Mouse (Mus musculus): ENCODE results near the gene Ankef1. TPM values are rescaled to one million over a fixed set of nuclear protein-coding genes. Genes with fewer than 3 reads are reported as not detected.
A peak's percentile ranks its signal among the peaks of the same experiment; 100 is the strongest.

Ankef1 gene
- total RNA-seq, 2 experiments from 2014 or later = 1.6 to 2.9 TPM

GRCm38 (mm10) chr2:136515501-136515900 is 13.8 kb downstream of the Ankef1 start:
- no peak for DNase-seq (ENCODE audit: low spot score in 2 of 2)
- H3K27ac ChIP-seq = no peak overlapping the region

GRCm38 (mm10) chr2:136528937-136529336 is 27.2 kb downstream of the Ankef1 start:
- no peak overlapping the region for H3K4me3 ChIP-seq
- no peak for DNase-seq (ENCODE audit: low spot score in 2 of 2)
- H3K27ac ChIP-seq = no peak overlapping the region
- TF ChIP-seq CTCF (conservative IDR thresholded peaks at IDR 0.05) = no peak

More at GRCm38 (mm10) chr2:136515501-136515900, 13.8 kb downstream of the Ankef1 start:
- TF ChIP-seq CTCF (conservative IDR thresholded peaks at IDR 0.05) = no peak
- H3K4me3 ChIP-seq = no peak overlapping the region

- Histone ChIP-seq H3K4me3 (peak overlapping the region; percentile 60), H3K27ac (peak overlapping the region; percentile 74)
- peak; percentile 90 to 91 for DNase-seq (ENCODE audit: low spot score in 2 of 2)
- no peak for TF ChIP-seq CTCF (conservative IDR thresholded peaks at IDR 0.05)
These were observed 30.3 kb downstream of the Ankef1 start for GRCm38 (mm10) chr2:136532033-136532432.

GRCm38 (mm10) chr2:136558020-136558419 is 56.3 kb downstream of the Ankef1 start:
- H3K27ac ChIP-seq = no peak overlapping the region
- no peak overlapping the region for H3K4me3 ChIP-seq
- peak; percentile 52 for TF ChIP-seq CTCF (conservative IDR thresholded peaks at IDR 0.05)
- no peak for DNase-seq (ENCODE audit: low spot score in 2 of 2)

- H3K27ac ChIP-seq = no peak overlapping the region
- DNase-seq (ENCODE audit: low spot score in 2 of 2) = no peak
- no peak for TF ChIP-seq CTCF (conservative IDR thresholded peaks at IDR 0.05)
- H3K4me3 ChIP-seq = no peak overlapping the region
These were observed 60.6 kb downstream of the Ankef1 start for GRCm38 (mm10) chr2:136562336-136562735.

- Histone ChIP-seq H3K4me3 (no peak overlapping the region), H3K27ac (no peak overlapping the region)
- DNase-seq (ENCODE audit: low spot score in 2 of 2) = no peak
- TF ChIP-seq CTCF (conservative IDR thresholded peaks at IDR 0.05) = no peak
These were observed 69.1 kb downstream of the Ankef1 start for GRCm38 (mm10) chr2:136570856-136571255.

- Histone ChIP-seq H3K27ac (no peak overlapping the region), H3K4me3 (no peak overlapping the region)
- DNase-seq (ENCODE audit: low spot score in 2 of 2) = no peak
- TF ChIP-seq CTCF (conservative IDR thresholded peaks at IDR 0.05) = no peak
These were observed 81.1 kb downstream of the Ankef1 start for GRCm38 (mm10) chr2:136582762-136583161.

- DNase-seq (ENCODE audit: low spot score in 2 of 2) = no peak
- no peak overlapping the region for H3K4me3 ChIP-seq
- no peak for TF ChIP-seq CTCF (conservative IDR thresholded peaks at IDR 0.05)
- no peak overlapping the region for H3K27ac ChIP-seq
These were observed 87.1 kb downstream of the Ankef1 start for GRCm38 (mm10) chr2:136588811-136589210.

GRCm38 (mm10) chr2:136596451-136596850 is 94.7 kb downstream of the Ankef1 start:
- DNase-seq (ENCODE audit: low spot score in 2 of 2) = peak; percentile 47 to 79
- TF ChIP-seq CTCF (conservative IDR thresholded peaks at IDR 0.05) = peak; percentile 95
- Histone ChIP-seq H3K4me3 (no peak overlapping the region), H3K27ac (peak overlapping the region; percentile 36; the same call in 1 of the 2 replicates)

GRCm38 (mm10) chr2:136598743-136599142 is 97.0 kb downstream of the Ankef1 start:
- DNase-seq (ENCODE audit: low spot score in 2 of 2) = peak in 1 of 2 experiments; percentile 22
- Histone ChIP-seq H3K27ac (peak overlapping the region; percentile 88), H3K4me3 (no peak overlapping the region)
- TF ChIP-seq CTCF (conservative IDR thresholded peaks at IDR 0.05) = no peak

- H3K4me3 ChIP-seq = no peak overlapping the region
- DNase-seq (ENCODE audit: low spot score in 2 of 2) = no peak
- H3K27ac ChIP-seq = no peak overlapping the region
- no peak for TF ChIP-seq CTCF (conservative IDR thresholded peaks at IDR 0.05)
These were observed 99.0 kb downstream of the Ankef1 start for GRCm38 (mm10) chr2:136600651-136601170.

GRCm38 (mm10) chr2:136601206-136601605 is 99.5 kb downstream of the Ankef1 start:
- DNase-seq (ENCODE audit: low spot score in 2 of 2) = no peak
- TF ChIP-seq CTCF (conservative IDR thresholded peaks at IDR 0.05) = no peak
- no peak overlapping the region for H3K4me3 ChIP-seq
- no peak overlapping the region for H3K27ac ChIP-seq

Other genes starting within 250 kb of the Ankef1 start
- gene Pak7, start 113.9 kb upstream of the Ankef1 start, total RNA-seq (2021) = 10 to 100 TPM; 24.3 to 24.4 TPM
- gene Snap25, start 211.5 kb downstream of the Ankef1 start, total RNA-seq (2021) = 1,000 to 10,000 TPM; 2,121 to 2,268 TPM